Mouse (Mus musculus): Measurements from ENCODE around the gene Tlk2. TPM values are rescaled to one million over a fixed set of nuclear protein-coding genes. Genes with fewer than 3 reads are reported as not detected.
"Not testable (repeated sequence)": the region's sequence is repeated elsewhere in the genome, so short reads cannot be mapped to it uniquely, and the experiment has no call there.

Tlk2 gene
- total RNA-seq (2021) = 10 to 100 TPM; 37.5 to 40.0 TPM
- long read RNA-seq, experiment 1, transcript Tlk2-204 (22 exons, 3,699 nt) = major isoform, 17 of 36 reads
- long read RNA-seq, experiment 1, partial matches to known transcripts = 7 of 36 reads
- long read RNA-seq, experiment 1, other reads (novel, unspliced or antisense) = 10 of 36 reads
- long read RNA-seq, experiment 2, transcript Tlk2-204 (22 exons, 3,699 nt) = major isoform, 26 of 47 reads
- long read RNA-seq, experiment 2, partial matches to known transcripts = 3 of 47 reads
- long read RNA-seq, experiment 2, other reads (novel, unspliced or antisense) = 12 of 47 reads

- DNase-seq (ENCODE audit: low spot score) = no peak
Measured at GRCm38 (mm10) chr11:105178516-105178915, at the start of gene Tlk2. Gene Tlk2 (plus strand): TSS chr11:105178807.

GRCm38 (mm10) chr11:105135692-105136091, 42.9 kb upstream of the Tlk2 start:
- DNase-seq (ENCODE audit: low spot score) = no peak

GRCm38 (mm10) chr11:105137255-105137654, 41.4 kb upstream of the Tlk2 start:
- not testable (repeated sequence) for DNase-seq (ENCODE audit: low spot score)

GRCm38 (mm10) chr11:105140512-105140911, 38.1 kb upstream of the Tlk2 start:
- DNase-seq (ENCODE audit: low spot score) = not testable (repeated sequence)

- no peak for DNase-seq (ENCODE audit: low spot score)
Measured at GRCm38 (mm10) chr11:105141115-105141514, 37.5 kb upstream of the Tlk2 start.

GRCm38 (mm10) chr11:105143564-105143963, 35.0 kb upstream of the Tlk2 start:
- no peak for DNase-seq (ENCODE audit: low spot score)

GRCm38 (mm10) chr11:105144084-105144483, 34.5 kb upstream of the Tlk2 start:
- no peak for DNase-seq (ENCODE audit: low spot score)

- no peak for DNase-seq (ENCODE audit: low spot score)
Measured at GRCm38 (mm10) chr11:105144508-105145210, 33.9 kb upstream of the Tlk2 start.

- no peak for DNase-seq (ENCODE audit: low spot score)
Measured at GRCm38 (mm10) chr11:105145211-105145610, 33.4 kb upstream of the Tlk2 start.

- DNase-seq (ENCODE audit: low spot score) = no peak
Measured at GRCm38 (mm10) chr11:105146593-105146992, 32.0 kb upstream of the Tlk2 start, which contains the start of gene Gm10842. Gene Gm10842 (plus strand): TSS chr11:105146893.

- no peak for DNase-seq (ENCODE audit: low spot score)
Measured at GRCm38 (mm10) chr11:105149353-105149752, 29.3 kb upstream of the Tlk2 start.

GRCm38 (mm10) chr11:105149766-105150165, 28.8 kb upstream of the Tlk2 start:
- no peak for DNase-seq (ENCODE audit: low spot score)

GRCm38 (mm10) chr11:105150691-105151090, 27.9 kb upstream of the Tlk2 start:
- DNase-seq (ENCODE audit: low spot score) = no peak

GRCm38 (mm10) chr11:105151226-105152016, 27.2 kb upstream of the Tlk2 start:
- no peak for DNase-seq (ENCODE audit: low spot score)

- no peak for DNase-seq (ENCODE audit: low spot score)
Measured at GRCm38 (mm10) chr11:105152017-105152300, 26.6 kb upstream of the Tlk2 start.

- no peak for DNase-seq (ENCODE audit: low spot score)
Measured at GRCm38 (mm10) chr11:105152357-105152899, 26.2 kb upstream of the Tlk2 start.

- DNase-seq (ENCODE audit: low spot score) = no peak
Measured at GRCm38 (mm10) chr11:105153068-105153833, 25.4 kb upstream of the Tlk2 start.

- no peak for DNase-seq (ENCODE audit: low spot score)
Measured at GRCm38 (mm10) chr11:105155915-105156314, 22.7 kb upstream of the Tlk2 start.

GRCm38 (mm10) chr11:105156748-105157267, 21.8 kb upstream of the Tlk2 start:
- DNase-seq (ENCODE audit: low spot score) = no peak

GRCm38 (mm10) chr11:105158047-105158446, 20.6 kb upstream of the Tlk2 start:
- DNase-seq (ENCODE audit: low spot score) = no peak

All from gastrocnemius, adult 18-20 months (tissue).